Mouse (Mus musculus) lung, adult 18-20 months (tissue): ENCODE results near the gene Lhx3.

Experiments used
- DNase-seq, 2 experiments: peaks; one replicate each; pipeline ENCODE4 v3.0.0; 2022; ENCODE audit warnings: mixed read lengths in 2 of 2

The Lhx3 gene

DNA sequence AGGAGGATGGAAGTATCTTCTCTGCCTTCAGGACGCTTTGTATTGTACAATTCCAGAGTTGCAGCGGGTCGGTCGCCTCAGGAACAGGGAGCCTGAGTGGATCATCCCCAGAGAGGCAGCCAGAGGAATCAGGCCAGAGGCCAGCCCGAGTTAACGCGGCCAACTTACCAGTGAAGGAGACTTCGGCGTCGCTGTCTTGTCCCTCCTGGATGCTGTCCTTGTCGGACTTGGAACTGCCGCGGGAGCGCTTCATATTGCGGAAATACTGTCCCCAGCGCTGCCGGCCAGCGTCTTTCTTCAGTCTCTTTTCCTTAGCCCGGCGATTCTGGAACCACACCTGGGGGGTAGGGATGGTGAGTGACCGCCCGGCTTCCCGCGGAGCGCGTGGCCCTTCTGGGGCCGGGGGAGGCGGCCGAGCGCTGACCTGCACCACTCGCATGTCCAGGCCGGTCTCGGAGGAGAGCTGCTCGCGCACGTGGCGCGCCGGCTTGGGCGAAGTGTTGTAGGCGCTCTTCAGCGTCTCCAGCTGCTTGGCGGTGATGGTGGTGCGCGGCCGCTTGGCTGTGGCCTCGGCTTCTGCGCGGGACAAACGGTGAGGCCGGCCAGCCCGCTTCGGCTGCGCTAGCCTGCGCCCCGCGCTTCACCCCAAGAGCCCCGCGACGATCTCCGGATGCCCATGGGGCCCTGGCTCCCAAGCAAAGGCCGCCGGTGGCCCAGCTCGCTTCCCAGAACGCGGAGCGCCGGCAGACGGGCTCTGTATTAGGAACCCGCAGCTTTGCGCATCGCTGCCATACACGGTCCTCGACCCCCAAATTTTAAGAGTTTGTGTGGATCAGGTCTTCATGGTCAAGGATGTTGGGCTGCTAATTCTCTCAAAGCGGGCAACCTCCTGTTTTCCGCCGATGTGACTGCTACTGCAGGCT, 5.9 kb downstream of the Lhx3 start:
- DNase-seq, result no peak

DNA sequence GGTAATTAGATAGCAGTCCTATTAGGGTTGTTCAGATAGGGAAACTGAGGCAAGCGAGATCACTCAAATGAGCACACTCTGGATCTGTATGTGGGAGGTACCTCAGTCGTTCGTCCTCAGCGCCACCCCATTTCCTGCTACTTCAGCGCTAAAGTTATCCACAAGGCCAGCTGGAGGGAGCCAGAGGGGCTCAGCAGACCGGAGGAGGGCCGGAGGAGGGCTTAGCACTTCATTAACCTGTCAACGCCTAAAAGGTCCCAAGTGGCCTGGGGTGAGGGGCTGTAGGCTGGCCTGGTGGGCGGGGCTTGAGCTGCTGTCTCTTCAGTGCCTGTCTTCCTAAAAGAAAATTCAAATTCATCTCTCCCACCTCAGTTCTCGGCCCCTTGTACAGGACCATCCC, 9.6 kb downstream of the Lhx3 start:
- no peak for DNase-seq

- no peak for DNase-seq
Measured at GRCm38 (mm10) chr2:26194552-26195339, 13.3 kb downstream of the Lhx3 start.

- DNase-seq, result peak; percentile 56 to 78
Measured at GRCm38 (mm10) chr2:26188517-26188916, 19.6 kb downstream of the Lhx3 start.

GRCm38 (mm10) chr2:26184352-26184751, 23.7 kb downstream of the Lhx3 start:
- DNase-seq, result no peak

DNA sequence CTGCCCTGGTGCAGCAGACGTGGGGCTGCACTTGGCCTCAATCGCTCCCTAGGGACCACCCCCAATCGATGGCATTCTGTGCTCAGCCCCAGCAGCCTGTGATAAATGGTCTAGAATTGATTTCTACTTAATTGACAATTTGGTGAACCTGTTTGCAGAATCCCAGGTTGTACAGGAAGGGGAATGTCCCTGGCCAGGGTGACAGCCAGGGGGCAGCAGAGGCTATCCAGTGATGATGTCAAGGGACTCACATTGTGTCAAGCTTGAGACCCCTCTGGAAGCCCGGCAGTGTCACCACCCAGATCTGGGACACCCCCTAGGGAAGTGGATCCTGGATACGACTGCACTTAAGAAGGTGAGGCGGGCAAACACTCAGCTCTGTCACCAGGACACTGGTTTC, 25.4 kb downstream of the Lhx3 start:
- peak; percentile 16 to 38 for DNase-seq

DNA sequence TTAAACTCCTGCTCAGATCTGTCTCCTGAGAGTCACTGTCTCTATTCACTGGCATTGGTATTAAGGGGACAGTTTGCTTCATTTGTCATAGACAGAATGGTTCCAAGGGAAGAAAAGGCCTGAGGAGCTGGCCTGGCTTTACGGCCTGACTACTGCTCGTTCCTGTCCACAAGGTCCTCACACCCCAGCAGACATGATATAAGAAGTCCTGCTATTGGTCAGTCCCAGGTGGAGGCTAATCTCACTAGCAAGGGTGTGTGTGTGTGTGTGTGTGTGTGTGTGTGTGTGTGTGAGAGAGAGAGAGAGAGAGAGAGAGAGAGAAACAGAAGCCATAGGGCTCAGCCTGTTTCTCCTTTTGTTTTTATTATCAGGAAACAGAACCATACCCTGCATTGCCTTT, 30.9 kb downstream of the Lhx3 start:
- DNase-seq, result no peak

DNA sequence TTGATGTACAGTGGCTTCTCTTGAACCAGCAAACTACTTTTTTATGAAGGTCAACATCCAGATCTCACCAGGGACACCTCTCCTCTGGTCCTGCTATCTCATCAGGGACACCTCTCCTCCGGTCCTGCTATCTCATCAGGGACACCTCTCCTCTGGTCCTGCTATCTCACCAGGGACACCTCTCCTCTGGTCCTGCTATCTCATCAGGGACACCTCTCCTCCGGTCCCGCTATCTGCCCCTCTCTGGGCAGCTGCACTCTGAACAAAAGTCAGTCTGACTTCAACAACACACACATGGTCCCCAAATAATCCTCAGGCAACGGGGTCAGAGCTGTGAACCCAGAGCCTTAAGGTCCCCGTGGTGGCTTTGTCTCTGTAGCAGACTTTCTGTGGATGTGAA, 31.4 kb downstream of the Lhx3 start:
- no peak for DNase-seq

- DNase-seq, result no peak
Measured at GRCm38 (mm10) chr2:26175191-26175590, 32.9 kb downstream of the Lhx3 start.

- DNase-seq, result no peak
Measured at GRCm38 (mm10) chr2:26172166-26172565, 35.9 kb downstream of the Lhx3 start.

- no peak for DNase-seq
Measured at GRCm38 (mm10) chr2:26170376-26170775, 37.7 kb downstream of the Lhx3 start.

- no peak for DNase-seq
Measured at GRCm38 (mm10) chr2:26168843-26169579, 39.1 kb downstream of the Lhx3 start.

DNA sequence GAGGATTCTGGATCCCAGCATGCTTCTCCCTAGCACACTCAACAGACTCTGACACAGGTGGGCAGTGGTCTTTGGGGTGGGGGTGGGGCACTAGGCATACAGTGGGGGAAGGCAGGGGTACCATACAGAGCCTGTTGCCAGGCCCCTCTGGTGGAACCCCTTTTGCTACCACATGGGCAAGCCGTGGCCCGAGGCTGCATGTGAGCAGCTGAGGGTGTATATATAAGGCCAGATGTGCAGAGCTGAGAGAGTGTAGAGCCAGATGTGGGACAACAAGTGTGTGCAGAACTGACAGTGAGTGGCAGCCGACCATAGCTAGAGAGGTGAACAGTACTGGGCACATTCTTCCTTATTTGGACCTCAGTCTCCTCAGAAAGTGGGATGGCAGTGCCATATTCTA, 41.2 kb downstream of the Lhx3 start:
- no peak for DNase-seq

DNA sequence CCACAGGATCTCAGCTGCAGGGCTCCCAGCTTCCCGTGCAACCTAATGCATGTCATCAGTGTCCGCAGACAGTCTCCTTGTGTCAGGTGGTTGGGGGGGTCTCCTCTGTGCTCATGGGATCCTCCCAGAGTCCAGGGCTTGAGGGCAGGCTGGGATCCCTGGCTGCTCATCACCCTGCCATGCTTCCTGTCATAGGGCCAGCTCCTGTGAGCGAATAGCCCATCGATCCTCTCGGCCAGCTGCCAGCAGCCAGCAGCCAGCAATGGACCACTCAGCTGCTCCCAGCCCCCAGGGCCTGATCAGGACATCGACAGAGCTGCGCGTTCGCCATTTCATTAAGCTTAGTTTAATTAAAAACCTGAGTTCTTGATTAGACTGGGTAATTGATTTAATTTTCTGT, 50.0 kb downstream of the Lhx3 start:
- no peak for DNase-seq

GRCm38 (mm10) chr2:26156191-26156977, 51.7 kb downstream of the Lhx3 start:
- DNase-seq, result no peak

DNA sequence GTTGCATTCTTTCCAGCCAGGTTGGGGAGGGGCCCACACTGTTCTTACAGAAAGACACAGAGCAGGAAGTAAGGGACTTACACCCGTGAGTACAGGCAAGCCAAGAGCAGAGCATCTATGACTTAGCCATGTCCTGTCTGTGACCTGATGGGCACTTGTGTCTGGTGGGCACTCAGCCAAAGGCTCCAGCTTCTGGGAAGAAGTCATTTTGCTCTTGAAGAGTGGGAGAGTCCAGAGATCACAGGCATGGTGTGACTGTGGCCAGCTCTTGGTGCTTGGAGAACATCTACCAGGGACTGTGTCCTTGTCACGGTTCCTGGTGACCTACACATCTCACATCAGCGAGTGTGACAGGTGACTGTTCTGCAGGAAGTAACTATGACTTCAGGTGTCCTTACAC, 52.4 kb downstream of the Lhx3 start:
- DNase-seq, result no peak

- DNase-seq, result no peak
Measured at GRCm38 (mm10) chr2:26154586-26154985, 53.5 kb downstream of the Lhx3 start.

DNA sequence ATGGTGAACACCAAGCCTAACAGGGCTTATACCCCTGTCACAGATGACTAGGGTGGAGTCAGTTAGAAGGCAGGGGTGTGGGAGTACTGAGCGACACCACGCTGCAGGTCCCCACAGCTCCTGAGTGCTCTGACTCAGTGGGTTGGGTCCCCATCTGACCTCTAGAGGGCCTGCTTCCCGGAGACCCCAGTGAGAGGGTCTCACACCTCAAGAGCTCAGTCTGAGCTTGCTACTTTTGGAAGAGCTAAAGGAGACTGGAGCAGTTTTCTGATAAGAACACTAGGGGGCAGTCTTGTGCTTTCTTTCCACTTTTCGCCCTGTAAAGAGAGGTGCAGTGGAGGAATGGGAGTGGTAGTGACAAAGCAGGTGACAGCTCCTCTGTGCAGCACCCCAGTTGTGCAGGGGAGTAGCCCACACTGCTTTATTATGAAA, 54.2 kb downstream of the Lhx3 start:
- DNase-seq, result no peak

DNA sequence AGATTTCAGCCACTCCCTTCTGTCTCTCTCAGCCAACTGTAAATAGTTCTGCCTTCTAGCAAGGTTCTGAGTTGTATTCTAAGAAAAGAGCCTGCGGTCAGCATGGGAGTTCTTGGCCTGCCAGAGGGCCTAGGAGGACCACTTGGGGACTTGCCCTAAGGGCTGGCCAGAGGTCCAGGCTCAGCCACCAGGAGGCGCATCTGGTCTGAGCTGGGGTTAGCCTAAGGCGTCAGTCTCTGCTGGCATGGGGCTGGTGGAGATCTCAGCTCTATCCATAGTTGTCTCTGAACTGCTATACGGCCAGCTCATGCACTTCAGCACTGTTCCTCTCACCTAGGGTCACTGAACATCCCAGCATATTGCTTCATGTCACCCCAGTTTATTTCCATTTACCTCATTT, 54.8 kb downstream of the Lhx3 start:
- DNase-seq, result peak in 1 of 2 experiments; percentile 37
